Mouse (Mus musculus): ENCODE measurements around the gene Epb41l1. TPM values are rescaled to one million over a fixed set of nuclear protein-coding genes. Genes with fewer than 3 reads are reported as not detected.

The Epb41l1 gene
- polyA plus RNA-seq, 1 experiment from 2014 or later: 4.0 TPM

GRCm38 (mm10) chr2:156480267-156480666 lies 59.6 kb downstream of the Epb41l1 start:
- no peak overlapping the region for H3K27ac ChIP-seq (replicated peaks; ENCODE audit: low read depth, low read length)
- H3K36me3 ChIP-seq (ENCODE audit: control insufficient read depth, insufficient read depth, low read length): no peaks in the 10 kb centered on the region
- H3K9ac ChIP-seq (ENCODE audit: low read depth, low read length): no peak overlapping the region
- WGBS: 81% methylated on average over 7 of the region's 7 CpGs
- peaks cover 13% of the 10 kb centered on the region; the same call in 1 of the 2 replicates for H3K4me1 ChIP-seq (ENCODE audit: control insufficient read depth, insufficient read depth, low read length)
- no peaks in the 10 kb centered on the region for H3K9me3 ChIP-seq (ENCODE audit: control insufficient read depth, low read length)
- ATAC-seq (ENCODE audit: low read depth): no peak
- no peak overlapping the region for H3K4me3 ChIP-seq (ENCODE audit: low read depth, low read length)
- no peaks in the 10 kb centered on the region for H3K27me3 ChIP-seq (replicated peaks; ENCODE audit: control insufficient read depth, insufficient read depth, low read length)
- H3K4me2 ChIP-seq (ENCODE audit: low read depth, low read length): no peak overlapping the region
- DNase-seq (ENCODE audit: low spot score): no peak

GRCm38 (mm10) chr2:156482299-156482698 lies 61.6 kb downstream of the Epb41l1 start:
- Histone ChIP-seq H3K9me3 (ENCODE audit: control insufficient read depth, low read length) (no peaks in the 10 kb centered on the region), H3K27ac (replicated peaks; ENCODE audit: low read depth, low read length) (no peak overlapping the region), H3K27me3 (replicated peaks; ENCODE audit: control insufficient read depth, insufficient read depth, low read length) (no peaks in the 10 kb centered on the region), H3K4me1 (ENCODE audit: control insufficient read depth, insufficient read depth, low read length) (no peaks in the 10 kb centered on the region), H3K4me2 (ENCODE audit: low read depth, low read length) (no peak overlapping the region), H3K36me3 (ENCODE audit: control insufficient read depth, insufficient read depth, low read length) (no peaks in the 10 kb centered on the region), H3K9ac (ENCODE audit: low read depth, low read length) (no peak overlapping the region), H3K4me3 (ENCODE audit: low read depth, low read length) (no peak overlapping the region)
- 34% methylated on average over 13 of the region's 13 CpGs for WGBS
- ATAC-seq (ENCODE audit: low read depth): no peak
- DNase-seq (ENCODE audit: low spot score): no peak

GRCm38 (mm10) chr2:156482764-156483163 lies 62.1 kb downstream of the Epb41l1 start:
- H3K27ac ChIP-seq (replicated peaks; ENCODE audit: low read depth, low read length): no peak overlapping the region
- DNase-seq (ENCODE audit: low spot score) (no peak), ATAC-seq (ENCODE audit: low read depth) (no peak)
- no peak overlapping the region for H3K4me2 ChIP-seq (ENCODE audit: low read depth, low read length)
- no peak overlapping the region for H3K9ac ChIP-seq (ENCODE audit: low read depth, low read length)
- no peaks in the 10 kb centered on the region for H3K4me1 ChIP-seq (ENCODE audit: control insufficient read depth, insufficient read depth, low read length)
- no peak overlapping the region for H3K4me3 ChIP-seq (ENCODE audit: low read depth, low read length)
- no peaks in the 10 kb centered on the region for H3K9me3 ChIP-seq (ENCODE audit: control insufficient read depth, low read length)
- no peaks in the 10 kb centered on the region for H3K36me3 ChIP-seq (ENCODE audit: control insufficient read depth, insufficient read depth, low read length)
- WGBS: 93% methylated on average over 3 of the region's 3 CpGs
- no peaks in the 10 kb centered on the region for H3K27me3 ChIP-seq (replicated peaks; ENCODE audit: control insufficient read depth, insufficient read depth, low read length)

GRCm38 (mm10) chr2:156483204-156483603 lies 62.5 kb downstream of the Epb41l1 start:
- Histone ChIP-seq H3K27ac (replicated peaks; ENCODE audit: low read depth, low read length) (no peak overlapping the region), H3K4me3 (ENCODE audit: low read depth, low read length) (no peak overlapping the region), H3K4me1 (ENCODE audit: control insufficient read depth, insufficient read depth, low read length) (no peaks in the 10 kb centered on the region), H3K4me2 (ENCODE audit: low read depth, low read length) (no peak overlapping the region), H3K27me3 (replicated peaks; ENCODE audit: control insufficient read depth, insufficient read depth, low read length) (no peaks in the 10 kb centered on the region), H3K36me3 (ENCODE audit: control insufficient read depth, insufficient read depth, low read length) (no peaks in the 10 kb centered on the region), H3K9me3 (ENCODE audit: control insufficient read depth, low read length) (no peaks in the 10 kb centered on the region), H3K9ac (ENCODE audit: low read depth, low read length) (no peak overlapping the region)
- no peak for DNase-seq (ENCODE audit: low spot score)
- no peak for ATAC-seq (ENCODE audit: low read depth)
- WGBS: 90% methylated on average over 7 of the region's 7 CpGs

- ATAC-seq (ENCODE audit: low read depth) (no peak), DNase-seq (ENCODE audit: low spot score) (no peak)
- no peak overlapping the region for H3K27ac ChIP-seq (replicated peaks; ENCODE audit: low read depth, low read length)
- H3K4me3 ChIP-seq (ENCODE audit: low read depth, low read length): no peak overlapping the region
- H3K9me3 ChIP-seq (ENCODE audit: control insufficient read depth, low read length): no peaks in the 10 kb centered on the region
- no peak overlapping the region for H3K9ac ChIP-seq (ENCODE audit: low read depth, low read length)
- H3K27me3 ChIP-seq (replicated peaks; ENCODE audit: control insufficient read depth, insufficient read depth, low read length): no peaks in the 10 kb centered on the region
- no peak overlapping the region for H3K4me2 ChIP-seq (ENCODE audit: low read depth, low read length)
- no peaks in the 10 kb centered on the region for H3K36me3 ChIP-seq (ENCODE audit: control insufficient read depth, insufficient read depth, low read length)
- WGBS: 91% methylated on average over 12 of the region's 12 CpGs
- H3K4me1 ChIP-seq (ENCODE audit: control insufficient read depth, insufficient read depth, low read length): no peaks in the 10 kb centered on the region
Measured at GRCm38 (mm10) chr2:156486086-156486751, 65.5 kb downstream of the Epb41l1 start.

GRCm38 (mm10) chr2:156487589-156488160 lies 67.0 kb downstream of the Epb41l1 start:
- Histone ChIP-seq H3K4me2 (ENCODE audit: low read depth, low read length) (no peak overlapping the region), H3K4me1 (ENCODE audit: control insufficient read depth, insufficient read depth, low read length) (no peaks in the 10 kb centered on the region), H3K9me3 (ENCODE audit: control insufficient read depth, low read length) (no peaks in the 10 kb centered on the region), H3K27me3 (replicated peaks; ENCODE audit: control insufficient read depth, insufficient read depth, low read length) (no peaks in the 10 kb centered on the region), H3K36me3 (ENCODE audit: control insufficient read depth, insufficient read depth, low read length) (no peaks in the 10 kb centered on the region), H3K9ac (ENCODE audit: low read depth, low read length) (no peak overlapping the region), H3K27ac (replicated peaks; ENCODE audit: low read depth, low read length) (no peak overlapping the region), H3K4me3 (ENCODE audit: low read depth, low read length) (no peak overlapping the region)
- ATAC-seq (ENCODE audit: low read depth): no peak
- WGBS: 77% methylated on average over 10 of the region's 10 CpGs
- no peak for DNase-seq (ENCODE audit: low spot score)

GRCm38 (mm10) chr2:156488166-156488814 lies 67.6 kb downstream of the Epb41l1 start:
- Histone ChIP-seq H3K4me1 (ENCODE audit: control insufficient read depth, insufficient read depth, low read length) (no peaks in the 10 kb centered on the region), H3K4me2 (ENCODE audit: low read depth, low read length) (no peak overlapping the region), H3K9ac (ENCODE audit: low read depth, low read length) (no peak overlapping the region), H3K9me3 (ENCODE audit: control insufficient read depth, low read length) (no peaks in the 10 kb centered on the region), H3K27ac (replicated peaks; ENCODE audit: low read depth, low read length) (no peak overlapping the region), H3K27me3 (replicated peaks; ENCODE audit: control insufficient read depth, insufficient read depth, low read length) (no peaks in the 10 kb centered on the region), H3K4me3 (ENCODE audit: low read depth, low read length) (no peak overlapping the region), H3K36me3 (ENCODE audit: control insufficient read depth, insufficient read depth, low read length) (no peaks in the 10 kb centered on the region)
- ATAC-seq (ENCODE audit: low read depth): no peak
- 65% methylated on average over 8 of the region's 8 CpGs for WGBS
- DNase-seq (ENCODE audit: low spot score): no peak

GRCm38 (mm10) chr2:156490176-156490575 lies 69.5 kb downstream of the Epb41l1 start:
- no peaks in the 10 kb centered on the region for H3K9me3 ChIP-seq (ENCODE audit: control insufficient read depth, low read length)
- H3K36me3 ChIP-seq (ENCODE audit: control insufficient read depth, insufficient read depth, low read length): peaks cover 9% of the 10 kb centered on the region
- no peaks in the 10 kb centered on the region for H3K4me1 ChIP-seq (ENCODE audit: control insufficient read depth, insufficient read depth, low read length)
- H3K4me2 ChIP-seq (ENCODE audit: low read depth, low read length): no peak overlapping the region
- WGBS: 59% methylated on average over 11 of the region's 11 CpGs
- peak overlapping the region; percentile 33; the same call in 1 of the 2 replicates for H3K27ac ChIP-seq (replicated peaks; ENCODE audit: low read depth, low read length)
- H3K4me3 ChIP-seq (ENCODE audit: low read depth, low read length): no peak overlapping the region
- ATAC-seq (ENCODE audit: low read depth): peak; percentile 68
- H3K27me3 ChIP-seq (replicated peaks; ENCODE audit: control insufficient read depth, insufficient read depth, low read length): no peaks in the 10 kb centered on the region
- H3K9ac ChIP-seq (ENCODE audit: low read depth, low read length): no peak overlapping the region
- DNase-seq (ENCODE audit: low spot score): no peak
